In the genomic region with DNA sequence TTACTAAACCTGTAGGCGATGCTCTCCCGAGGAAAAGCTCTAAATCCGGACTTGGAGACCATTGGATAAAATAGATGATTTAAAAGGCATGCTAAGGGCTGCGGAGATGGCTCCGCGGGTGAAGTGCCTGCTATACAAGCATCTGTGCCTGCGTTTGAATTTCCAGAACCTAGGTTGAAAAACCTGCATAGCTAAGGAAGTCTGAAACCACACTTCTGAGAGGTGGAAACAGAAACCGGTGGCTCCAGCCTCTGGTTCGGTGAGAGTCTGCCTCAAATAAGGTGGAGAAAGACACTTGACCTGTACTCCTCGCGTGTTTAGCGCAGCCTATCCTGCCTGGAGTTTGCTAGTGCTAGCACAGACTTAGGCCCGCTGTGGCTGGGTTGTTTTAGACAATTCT, we compare ENCODE assay signal across 8 mouse cellular contexts. TPM values are rescaled to one million over a fixed set of nuclear protein-coding genes. Genes with fewer than 3 reads are reported as not detected.
DNase-seq lines count a peak whose midpoint lies in the region; ATAC-seq and TF ChIP-seq lines count a peak whose summit lies in the region.

No protein-coding gene starts in this region.

- no peaks in the 10 kb centered on the region for H3K9me3 ChIP-seq in ES-E14 (ENCODE audit: control insufficient read depth, insufficient read depth, low read depth, low read length)
- no peaks in the 10 kb centered on the region for H3K9me3 ChIP-seq in hindbrain, embryonic 12.5 days (replicated peaks)
- no peaks in the 10 kb centered on the region for H3K9me3 ChIP-seq in midbrain, embryonic 13.5 days

- peak overlapping the region; percentile 90 for H3K9ac ChIP-seq in ES-E14 (ENCODE audit: insufficient read depth, low read depth, low read length, poor library complexity, severe bottlenecking)
- H3K9ac ChIP-seq in hindbrain, embryonic 12.5 days: peak overlapping the region; percentile 86
- H3K9ac ChIP-seq in midbrain, embryonic 13.5 days (replicated peaks): peak overlapping the region; percentile 83

- H3K27me3 ChIP-seq in hindbrain, embryonic 12.5 days: no peaks in the 10 kb centered on the region
- H3K27me3 ChIP-seq in midbrain, embryonic 13.5 days: no peaks in the 10 kb centered on the region

- H3K36me3 ChIP-seq in ES-E14 (ENCODE audit: control insufficient read depth, insufficient read depth, low read length, poor library complexity, severe bottlenecking): no peaks in the 10 kb centered on the region; the same call in 1 of the 2 replicates
- no peaks in the 10 kb centered on the region for H3K36me3 ChIP-seq in hindbrain, embryonic 12.5 days
- H3K36me3 ChIP-seq in midbrain, embryonic 13.5 days: 0 out of 2 replicates have a peak, but pooled peaks cover 3% of the 10 kb centered on the region

- peak; percentile 30 for ATAC-seq in hindbrain, embryonic 12.5 days (ENCODE audit: low FRiP score)
- 0 out of 2 replicates have a peak, but pooled peaks have one; percentile 1 for ATAC-seq in midbrain, embryonic 13.5 days

- intact Hi-C loops in left cerebral cortex, postnatal 4 days (cut with DNase I): no loop called here

- in situ Hi-C loops in ES-E14 (cut with MboI; ENCODE audit: low sequenced_read_pairs in 2 of 2, unreplicated experiment in 2 of 2): no loop called here

- peak overlapping the region; percentile 91 to 96 for H3K4me3 ChIP-seq in ES-E14 (ENCODE audit: insufficient read depth in 1 of 2, low read depth in 1 of 2, low read length in 2 of 2, poor library complexity in 1 of 2, severe bottlenecking in 1 of 2)
- H3K4me3 ChIP-seq in cortical plate, adult 2 months (ENCODE audit: insufficient read depth, low read length): peak overlapping the region; percentile 80
- H3K4me3 ChIP-seq in hindbrain, embryonic 12.5 days: peak overlapping the region; percentile 84
- H3K4me3 ChIP-seq in midbrain, embryonic 13.5 days (replicated peaks): peak overlapping the region; percentile 67

- no peak for TF ChIP-seq CTCF in cortical plate, adult 2 months (IDR thresholded peaks at IDR 0.05; ENCODE audit: extremely low read depth, insufficient read depth, low read length)

- peak; percentile 20 for DNase-seq in embryo, embryonic 10 days (ENCODE audit: low spot score)
- no peak for DNase-seq in embryo, embryonic 10.5 days (ENCODE audit: low spot score)
- DNase-seq in ES-E14 (ENCODE audit: low read depth, low spot score): no peak
- DNase-seq in left cerebral cortex, postnatal 4 days: peak; percentile 3
- DNase-seq in thymus, postnatal 4 days: peak; percentile 23

- peaks cover 0 to 2% of the 10 kb centered on the region in 2 experiments; a peak in 1 of 4 replicates for H3K4me1 ChIP-seq in ES-E14 (ENCODE audit: control insufficient read depth in 2 of 2, insufficient read depth in 2 of 2, low read length in 2 of 2, poor library complexity in 1 of 2)
- peaks cover 3% of the 10 kb centered on the region for H3K4me1 ChIP-seq in cortical plate, adult 2 months (ENCODE audit: control insufficient read depth, insufficient read depth, low read length)
- peaks cover 20% of the 10 kb centered on the region for H3K4me1 ChIP-seq in hindbrain, embryonic 12.5 days
- H3K4me1 ChIP-seq in midbrain, embryonic 13.5 days (replicated peaks): peaks cover 28% of the 10 kb centered on the region

- H3K27ac ChIP-seq in ES-E14 (ENCODE audit: insufficient read depth, low read depth, low read length, poor library complexity, severe bottlenecking): no peak overlapping the region
- H3K27ac ChIP-seq in cortical plate, adult 2 months (ENCODE audit: insufficient read depth, low read length): 0 out of 2 replicates have a peak overlapping the region, but pooled peaks have one; percentile 64
- H3K27ac ChIP-seq in hindbrain, embryonic 12.5 days: peak overlapping the region; percentile 87
- peak overlapping the region; percentile 84 for H3K27ac ChIP-seq in midbrain, embryonic 13.5 days

- WGBS in hindbrain, embryonic 12.5 days: 2% methylated on average over 13 of the region's 13 CpGs
- 2% methylated on average over 13 of the region's 13 CpGs for WGBS in midbrain, embryonic 13.5 days

- peak overlapping the region; percentile 95 for H3K4me2 ChIP-seq in hindbrain, embryonic 12.5 days (replicated peaks)
- peak overlapping the region; percentile 82 for H3K4me2 ChIP-seq in midbrain, embryonic 13.5 days (replicated peaks)

- TF ChIP-seq POLR2A in cortical plate, adult 2 months (IDR thresholded peaks at IDR 0.05; ENCODE audit: extremely low read depth, insufficient read depth, low read length): no peak

TF ChIP-seq in ES-E14, 5 proteins besides CTCF, POLR2A, EP300 and RAD21:
- TF ChIP-seq HCFC1 (IDR thresholded peaks at IDR 0.05; ENCODE audit: borderline replicate concordance, insufficient read depth, low read length) (no peak), CHD2 (IDR thresholded peaks at IDR 0.05; ENCODE audit: low read depth, low read length) (no peak), ZC3H11A (IDR thresholded peaks at IDR 0.05; ENCODE audit: borderline replicate concordance, low read depth, low read length) (no peak), MAFK (IDR thresholded peaks at IDR 0.05; ENCODE audit: insufficient read depth, low read depth, low read length) (no peak), ZNF384 (IDR thresholded peaks at IDR 0.05; ENCODE audit: low read depth, low read length) (no peak)

RNA-seq across cellular contexts. Expression of a gene that starts 0.5 kb away (rescaled TPM):
- 29.0 and 31.5 TPM in 2 replicates for total RNA-seq in ES-E14 (2012; rRNA removed)
- polyA plus RNA-seq in cortical plate, adult 2 months (2012; rRNA removed): 25.7 and 27.4 TPM in 2 replicates
- polyA plus RNA-seq in hindbrain, embryonic 12.5 days (2016; fragmentation: Nextera tagmentation; extraction: Ambion mirVana): 72.2 and 72.7 TPM in 2 replicates
- 10 to 100 TPM; 28.2 TPM for total RNA-seq in left cerebral cortex, postnatal 4 days (2021)
- 66.3 and 69.5 TPM in 2 replicates for polyA plus RNA-seq in midbrain, embryonic 13.5 days (2015; fragmentation: Nextera tagmentation; extraction: Ambion mirVana)

RNA-seq across cellular contexts. Expression of a gene that starts 0.6 kb away (rescaled TPM):
- 72.9 and 73.9 TPM in 2 replicates for total RNA-seq in ES-E14 (2012; rRNA removed)
- 32.8 and 34.8 TPM in 2 replicates for polyA plus RNA-seq in cortical plate, adult 2 months (2012; rRNA removed)
- polyA plus RNA-seq in hindbrain, embryonic 12.5 days (2016; fragmentation: Nextera tagmentation; extraction: Ambion mirVana): 104 and 113 TPM in 2 replicates
- 10 to 100 TPM; 64.9 to 68.4 TPM for total RNA-seq in left cerebral cortex, postnatal 4 days (2021)
- 96.8 and 104 TPM in 2 replicates for polyA plus RNA-seq in midbrain, embryonic 13.5 days (2015; fragmentation: Nextera tagmentation; extraction: Ambion mirVana)

Comparison
In these comparisons a context has a peak if more than half of its experiments do, and no peak if none do; other contexts are left out.
1. DNase-seq: peak in embryo, embryonic 10 days (single experiment), left cerebral cortex, postnatal 4 days (single experiment) and thymus, postnatal 4 days (single experiment); none in embryo, embryonic 10.5 days (single experiment) and ES-E14 (single experiment).
2. Peak in every context shown above with its lines, with median percentiles within 50 percentile points of each other: H3K4me3 ChIP-seq and H3K9ac ChIP-seq.